Comparison of ENCODE assay signal across 10 mouse cellular contexts in the genomic region with DNA sequence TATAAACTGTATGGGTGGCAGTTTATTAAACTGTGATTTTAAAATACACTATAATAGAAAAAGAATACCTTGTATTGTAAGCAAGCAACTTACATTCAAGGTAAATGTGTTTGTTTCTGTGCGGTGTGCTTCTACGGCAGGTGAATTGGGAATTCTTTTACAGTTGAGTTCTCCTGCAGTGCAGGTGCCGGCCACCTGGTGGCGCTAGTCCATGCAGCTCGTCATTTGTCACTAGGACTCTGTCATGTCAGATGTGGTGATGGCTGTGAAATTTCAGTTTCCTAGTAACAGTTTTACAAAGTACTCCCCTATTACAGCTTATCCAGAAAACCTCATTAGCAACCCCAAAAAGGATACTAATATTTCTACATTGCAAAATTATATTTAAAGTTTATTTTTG. TPM values are rescaled to one million over a fixed set of nuclear protein-coding genes. Genes with fewer than 3 reads are reported as not detected.
DNase-seq lines count a peak whose midpoint lies in the region; ATAC-seq and TF ChIP-seq lines count a peak whose summit lies in the region.
"Had no signal": no experiment of that assay in that cellular context is flagged by ENCODE, and none has a peak within 500 bp of the region (broad histone marks: within the 10 kb centered on the region; RNA-seq: fewer than 3 reads in every experiment).

No protein-coding gene starts in this region.

- no peak overlapping the region for H3K4me2 ChIP-seq in hindbrain, embryonic 13.5 days
- H3K4me2 ChIP-seq in midbrain, embryonic 13.5 days (replicated peaks) = no peak overlapping the region
- H3K4me2 ChIP-seq: limb, embryonic 12.5 days; stomach, embryonic 15.5 days had no signal

- TF ChIP-seq CTCF in C2C12 (IDR thresholded peaks at IDR 0.05; ENCODE audit: control insufficient read depth, insufficient read depth, insufficient read length) = peak; percentile 73
- TF ChIP-seq CTCF in layer of hippocampus, adult 2 months (conservative IDR thresholded peaks at IDR 0.05) = peak; percentile 100

- no peaks in the 10 kb centered on the region for H3K79me3 ChIP-seq in C2C12 (ENCODE audit: low read depth)

- H3K27me3 ChIP-seq in hindbrain, embryonic 10.5 days (ENCODE audit: insufficient read depth, poor library complexity, severe bottlenecking) = no peaks in the 10 kb centered on the region
- no peaks in the 10 kb centered on the region for H3K27me3 ChIP-seq in hindbrain, embryonic 13.5 days
- no peaks in the 10 kb centered on the region for H3K27me3 ChIP-seq in C2C12 (ENCODE audit: control insufficient read depth, insufficient read depth, insufficient read length)
- no peaks in the 10 kb centered on the region for H3K27me3 ChIP-seq in midbrain, embryonic 13.5 days
- H3K27me3 ChIP-seq: limb, embryonic 12.5 days; stomach, embryonic 15.5 days had no signal

- 0 out of 2 replicates have a peak, but pooled peaks cover 4% of the 10 kb centered on the region for H3K4me1 ChIP-seq in hindbrain, embryonic 10.5 days (replicated peaks)
- no peaks in the 10 kb centered on the region for H3K4me1 ChIP-seq in hindbrain, embryonic 13.5 days (replicated peaks)
- H3K4me1 ChIP-seq in midbrain, embryonic 13.5 days (replicated peaks) = no peaks in the 10 kb centered on the region
- H3K4me1 ChIP-seq: limb, embryonic 12.5 days; stomach, embryonic 15.5 days had no signal

- no peak for ATAC-seq in hindbrain, embryonic 13.5 days (ENCODE audit: low FRiP score)
- ATAC-seq in midbrain, embryonic 13.5 days = peak; percentile 22; the same call in 1 of the 2 replicates

- peaks cover 83% of the 10 kb centered on the region for H3K36me3 ChIP-seq in hindbrain, embryonic 10.5 days
- H3K36me3 ChIP-seq in hindbrain, embryonic 13.5 days = peaks cover 60% of the 10 kb centered on the region
- H3K36me3 ChIP-seq in C2C12 (ENCODE audit: control insufficient read depth, insufficient read depth) = peaks cover 34% of the 10 kb centered on the region
- H3K36me3 ChIP-seq in midbrain, embryonic 13.5 days = peaks cover 41% of the 10 kb centered on the region

- no peak overlapping the region for H3K9ac ChIP-seq in hindbrain, embryonic 13.5 days
- no peak overlapping the region for H3K9ac ChIP-seq in midbrain, embryonic 13.5 days (replicated peaks)
- H3K9ac ChIP-seq: limb, embryonic 12.5 days; stomach, embryonic 15.5 days had no signal

- no peak overlapping the region for H3K27ac ChIP-seq in hindbrain, embryonic 10.5 days
- H3K27ac ChIP-seq in hindbrain, embryonic 13.5 days = no peak overlapping the region
- no peak overlapping the region for H3K27ac ChIP-seq in layer of hippocampus, adult 2 months
- H3K27ac ChIP-seq in midbrain, embryonic 13.5 days = no peak overlapping the region
- H3K27ac ChIP-seq: limb, embryonic 12.5 days; stomach, embryonic 15.5 days had no signal

- DNase-seq in hindbrain, embryonic 10.5 days (ENCODE audit: low spot score) = peak; percentile 63
- DNase-seq in T-cell, adult 2 months (ENCODE audit: low spot score) = peak; percentile 62
- peak; percentile 17 for DNase-seq in embryo, embryonic 11.5 days (ENCODE audit: low read depth, low spot score)
- peak; percentile 40 to 74 for DNase-seq in layer of hippocampus, adult 2 months (ENCODE audit: low spot score in 2 of 2)
- DNase-seq in thymus, postnatal 0 days (ENCODE audit: low spot score) = peak; percentile 62

- no peak overlapping the region for H3K4me3 ChIP-seq in hindbrain, embryonic 10.5 days
- H3K4me3 ChIP-seq in hindbrain, embryonic 13.5 days = no peak overlapping the region
- no peak overlapping the region for H3K4me3 ChIP-seq in C2C12 (ENCODE audit: insufficient read depth, poor library complexity, severe bottlenecking)
- H3K4me3 ChIP-seq in layer of hippocampus, adult 2 months = no peak overlapping the region
- no peak overlapping the region for H3K4me3 ChIP-seq in midbrain, embryonic 13.5 days (replicated peaks)
- H3K4me3 ChIP-seq: limb, embryonic 12.5 days; stomach, embryonic 15.5 days had no signal

- no peak overlapping the region for H3ac ChIP-seq in C2C12 (ENCODE audit: control insufficient read depth, insufficient read length, low read depth)

- H3K9me3 ChIP-seq in hindbrain, embryonic 10.5 days = no peaks in the 10 kb centered on the region
- no peaks in the 10 kb centered on the region for H3K9me3 ChIP-seq in hindbrain, embryonic 13.5 days
- no peaks in the 10 kb centered on the region for H3K9me3 ChIP-seq in midbrain, embryonic 13.5 days
- H3K9me3 ChIP-seq: limb, embryonic 12.5 days; stomach, embryonic 15.5 days had no signal

- H3K79me2 ChIP-seq in C2C12 (ENCODE audit: control insufficient read depth, insufficient read depth) = no peaks in the 10 kb centered on the region

- 27% methylated on average over 5 of the region's 5 CpGs for WGBS in hindbrain, embryonic 10.5 days
- WGBS in hindbrain, embryonic 13.5 days = 24% methylated on average over 5 of the region's 5 CpGs
- 24% methylated on average over 5 of the region's 5 CpGs for WGBS in midbrain, embryonic 13.5 days

TF ChIP-seq in C2C12, 6 proteins besides CTCF, POLR2A, EP300 and RAD21:
- TF ChIP-seq MYOG (IDR thresholded peaks at IDR 0.05; ENCODE audit: control insufficient read depth, extremely low read depth, insufficient read length) (no peak), FOSL1 (IDR thresholded peaks at IDR 0.05; ENCODE audit: insufficient read depth, low read length, poor library complexity, severe bottlenecking) (no peak), MYOD1 (IDR thresholded peaks at IDR 0.05; ENCODE audit: control insufficient read depth, insufficient read length, low read depth) (no peak), MAX (IDR thresholded peaks at IDR 0.05) (no peak), CEBPB (IDR thresholded peaks at IDR 0.05; ENCODE audit: low read depth) (no peak), USF1 (IDR thresholded peaks at IDR 0.05; ENCODE audit: low read depth) (no peak)

RNA-seq across cellular contexts. Expression of a gene that starts 20.2 kb away (rescaled TPM):
- polyA plus RNA-seq in hindbrain, embryonic 10.5 days (2016; fragmentation: Nextera tagmentation; extraction: Ambion mirVana) = 37.2 and 39.8 TPM in 2 replicates
- 36.2 and 39.8 TPM in 2 replicates for polyA plus RNA-seq in hindbrain, embryonic 13.5 days (2015; fragmentation: Nextera tagmentation; extraction: Ambion mirVana)
- polyA plus RNA-seq in C2C12 (2012; fragmentation: generic; extraction: Trizol) = 24.4 TPM
- total RNA-seq in layer of hippocampus, adult 2 months (2021) = 10 to 100 TPM; 23.7 to 25.1 TPM
- 33.4 and 34.6 TPM in 2 replicates for polyA plus RNA-seq in midbrain, embryonic 13.5 days (2015; fragmentation: Nextera tagmentation; extraction: Ambion mirVana)
- 21.7 and 23.1 TPM in 2 replicates for polyA plus RNA-seq in thymus, postnatal 0 days (2015; fragmentation: Nextera tagmentation; extraction: Ambion mirVana)

RNA-seq across cellular contexts. Expression of a gene that starts 24.6 kb away (rescaled TPM):
- 29.4 and 32.3 TPM in 2 replicates for polyA plus RNA-seq in hindbrain, embryonic 10.5 days (2016; fragmentation: Nextera tagmentation; extraction: Ambion mirVana)
- 19.6 and 21.3 TPM in 2 replicates for polyA plus RNA-seq in hindbrain, embryonic 13.5 days (2015; fragmentation: Nextera tagmentation; extraction: Ambion mirVana)
- polyA plus RNA-seq in C2C12 (2012; fragmentation: generic; extraction: Trizol) = 13.7 TPM
- total RNA-seq in layer of hippocampus, adult 2 months (2021) = 10 to 100 TPM in 1 of 2 experiments, 1 to 10 TPM in 1; 8.3 to 15.1 TPM
- polyA plus RNA-seq in midbrain, embryonic 13.5 days (2015; fragmentation: Nextera tagmentation; extraction: Ambion mirVana) = 20.8 and 21.0 TPM in 2 replicates
- 34.4 and 35.3 TPM in 2 replicates for polyA plus RNA-seq in thymus, postnatal 0 days (2015; fragmentation: Nextera tagmentation; extraction: Ambion mirVana)
